Mouse (Mus musculus): ENCODE measurements around the gene D430041D05Rik. TPM values are rescaled to one million over a fixed set of nuclear protein-coding genes. Genes with fewer than 3 reads are reported as not detected.

D430041D05Rik gene
- polyA plus RNA-seq, 1 experiment: 1.5 TPM

DNA sequence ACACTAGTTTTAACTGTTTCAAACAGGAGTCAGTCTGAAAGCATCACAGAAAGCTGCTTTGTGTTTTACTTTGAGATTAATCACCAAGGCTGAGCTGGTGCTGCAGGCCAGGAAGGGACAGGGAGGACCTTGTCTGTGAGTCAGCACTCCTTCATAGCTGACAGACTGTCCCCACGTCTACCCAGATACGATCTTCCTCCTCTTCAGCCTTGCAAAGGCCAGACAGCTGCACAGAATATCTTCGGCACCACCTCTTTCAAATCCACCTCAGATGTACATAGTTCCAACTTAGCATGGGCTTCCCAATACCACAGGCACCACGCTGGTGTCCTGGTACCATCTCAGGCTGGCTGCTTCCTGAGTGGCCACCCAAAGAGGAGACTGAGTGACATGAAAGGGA, 232.6 kb downstream of the D430041D05Rik start:
- no peak for DNase-seq
- TF ChIP-seq POLR2A (IDR thresholded peaks at IDR 0.05; ENCODE audit: borderline replicate concordance, extremely low read depth, low read depth, low read length): no peak
- TF ChIP-seq CTCF (IDR thresholded peaks at IDR 0.05; ENCODE audit: insufficient read depth, low read length): no peak
- Histone ChIP-seq H3K4me3 (replicated peaks; ENCODE audit: extremely low read depth, low read depth, low read length) (no peak overlapping the region), H3K4me1 (ENCODE audit: control insufficient read depth, insufficient read depth, low read length) (no peaks in the 10 kb centered on the region)
- 85% methylated on average over 4 of the region's 4 CpGs for WGBS

DNA sequence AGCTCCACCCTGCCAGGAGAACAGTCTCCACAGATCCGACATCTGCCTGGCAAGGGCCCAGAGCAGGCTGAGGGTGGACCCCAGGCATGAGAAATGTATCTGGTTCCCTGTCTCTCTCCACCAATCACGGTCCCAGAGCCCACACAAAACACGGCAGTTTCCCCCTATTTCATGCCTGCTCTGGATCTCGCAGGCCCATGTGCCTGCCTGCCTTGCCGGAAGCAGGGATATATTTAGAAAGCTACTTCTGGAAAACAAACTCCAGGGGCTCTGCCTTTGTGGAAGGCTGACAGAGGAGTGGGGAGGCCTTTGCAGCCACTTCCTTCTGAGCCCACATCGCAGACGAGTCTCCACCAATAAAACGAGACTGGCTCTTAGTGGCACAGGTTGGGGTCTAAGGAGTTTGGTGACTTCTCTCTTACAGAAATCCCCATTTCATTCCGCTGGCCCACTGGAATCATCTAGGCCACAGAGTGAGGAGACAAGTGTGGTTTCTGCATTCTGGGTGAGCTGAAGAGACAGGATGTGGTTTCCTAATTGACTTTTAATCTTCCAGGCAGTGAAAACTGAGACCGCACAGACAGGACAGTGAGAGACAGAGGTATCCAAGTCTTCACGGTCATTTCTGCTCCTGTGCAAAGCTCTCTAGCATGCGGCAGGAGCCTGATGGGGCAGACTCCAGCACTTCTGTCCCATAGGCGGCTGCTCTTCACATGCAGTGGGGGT, 233.7 kb downstream of the D430041D05Rik start:
- 37% methylated on average over 13 of the region's 13 CpGs for WGBS
- DNase-seq: no peak
- no peak overlapping the region for H3K4me3 ChIP-seq (replicated peaks; ENCODE audit: extremely low read depth, low read depth, low read length)
- TF ChIP-seq CTCF (IDR thresholded peaks at IDR 0.05; ENCODE audit: insufficient read depth, low read length): no peak
- TF ChIP-seq POLR2A (IDR thresholded peaks at IDR 0.05; ENCODE audit: borderline replicate concordance, extremely low read depth, low read depth, low read length): no peak
- H3K4me1 ChIP-seq (ENCODE audit: control insufficient read depth, insufficient read depth, low read length): no peaks in the 10 kb centered on the region

DNA sequence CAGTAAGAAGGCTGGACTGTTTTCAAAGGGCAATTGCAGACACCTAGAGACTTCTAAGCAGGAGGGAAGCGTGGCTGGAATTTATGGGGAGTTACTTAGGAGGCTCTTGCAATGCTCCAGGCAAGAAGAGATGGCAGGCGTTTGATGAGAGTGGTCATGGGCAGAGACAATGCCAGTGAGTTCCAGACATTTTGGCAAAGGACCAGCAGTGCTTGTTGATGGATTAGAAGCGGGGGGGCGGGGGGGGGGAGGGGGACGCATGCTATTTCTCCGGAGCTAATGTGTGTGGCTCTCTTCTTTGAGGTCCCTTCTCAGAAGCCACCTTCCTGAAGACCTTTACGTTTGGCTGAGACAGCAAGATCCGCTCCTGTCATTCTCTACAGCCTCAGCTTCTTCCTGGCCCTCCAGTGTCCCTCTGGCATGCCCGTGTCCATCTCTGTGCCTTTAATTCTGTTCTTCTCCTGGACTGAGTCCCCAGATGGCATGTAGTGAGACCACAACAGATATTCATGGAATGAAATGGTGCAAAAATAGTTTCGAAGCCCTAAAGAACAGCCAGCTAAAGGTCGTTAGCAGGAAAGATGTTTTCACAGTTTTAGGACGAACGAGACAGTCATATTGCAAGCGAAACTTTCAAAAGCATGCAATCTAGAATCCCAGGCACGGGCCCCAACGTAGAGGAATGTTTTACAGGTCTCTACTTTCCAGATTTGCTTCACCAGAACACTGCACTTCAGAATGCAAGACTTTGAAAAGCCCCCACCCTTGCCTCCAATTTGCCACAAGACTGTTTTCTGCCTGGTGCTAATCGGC, 234.4 kb downstream of the D430041D05Rik start:
- TF ChIP-seq CTCF (IDR thresholded peaks at IDR 0.05; ENCODE audit: insufficient read depth, low read length): no peak
- no peak for TF ChIP-seq POLR2A (IDR thresholded peaks at IDR 0.05; ENCODE audit: borderline replicate concordance, extremely low read depth, low read depth, low read length)
- Histone ChIP-seq H3K4me1 (ENCODE audit: control insufficient read depth, insufficient read depth, low read length) (no peaks in the 10 kb centered on the region), H3K4me3 (replicated peaks; ENCODE audit: extremely low read depth, low read depth, low read length) (no peak overlapping the region)
- 56% methylated on average over 17 of the region's 17 CpGs for WGBS
- DNase-seq: no peak

DNA sequence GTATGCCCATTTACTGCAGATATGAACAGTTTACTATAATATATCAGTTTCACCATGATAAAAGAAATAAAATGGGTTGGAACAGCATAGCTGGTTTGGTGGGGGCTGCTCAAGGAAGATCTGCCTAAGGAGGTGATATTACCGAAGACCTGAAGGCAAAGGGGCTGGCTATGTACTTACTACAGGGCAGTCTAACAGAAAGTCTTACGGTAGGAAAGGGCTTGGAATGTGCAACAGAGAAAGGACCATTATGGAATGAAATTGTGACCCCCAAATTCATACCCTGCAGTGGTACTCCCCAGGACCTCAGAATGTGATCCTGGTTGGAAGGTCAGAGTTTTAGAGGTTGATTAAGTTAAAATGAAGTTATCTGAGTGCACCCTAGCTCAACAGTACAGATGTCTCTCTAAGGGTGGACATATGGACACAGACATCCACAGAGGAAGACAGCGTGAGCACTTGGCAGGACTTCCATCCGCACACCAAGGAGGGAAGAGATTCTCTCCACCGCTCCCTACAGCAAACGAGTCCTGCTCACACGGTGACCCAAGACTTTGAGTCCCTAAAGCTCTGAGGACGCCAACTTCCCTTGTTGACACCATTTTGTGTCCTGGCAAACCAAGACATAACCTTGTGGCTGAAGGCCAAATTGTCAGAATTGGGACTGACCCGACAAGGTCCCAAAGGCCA, 235.2 kb downstream of the D430041D05Rik start:
- no peak for TF ChIP-seq CTCF (IDR thresholded peaks at IDR 0.05; ENCODE audit: insufficient read depth, low read length)
- TF ChIP-seq POLR2A (IDR thresholded peaks at IDR 0.05; ENCODE audit: borderline replicate concordance, extremely low read depth, low read depth, low read length): no peak
- DNase-seq: no peak
- Histone ChIP-seq H3K4me3 (replicated peaks; ENCODE audit: extremely low read depth, low read depth, low read length) (no peak overlapping the region), H3K4me1 (ENCODE audit: control insufficient read depth, insufficient read depth, low read length) (no peaks in the 10 kb centered on the region)
- 81% methylated on average over 9 of the region's 9 CpGs for WGBS

DNA sequence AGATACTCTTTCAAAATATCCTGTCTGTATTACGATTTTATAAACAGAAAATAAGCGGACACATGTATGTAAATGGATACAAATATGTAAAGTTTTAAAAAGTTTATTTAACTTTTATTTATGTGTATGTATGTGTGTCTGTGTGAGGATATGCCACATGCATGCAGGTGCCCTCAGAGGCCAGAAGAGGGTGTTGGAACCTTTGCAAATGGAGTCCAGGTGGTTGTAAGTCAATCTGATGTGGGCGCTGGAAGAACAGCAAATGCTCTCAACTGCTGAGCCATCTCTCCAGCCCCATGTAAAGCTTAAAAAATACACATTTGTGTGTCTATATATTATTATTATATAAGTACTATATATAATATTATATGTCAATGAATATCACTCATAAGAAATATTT, 237.4 kb downstream of the D430041D05Rik start:
- H3K4me1 ChIP-seq (ENCODE audit: control insufficient read depth, insufficient read depth, low read length): no peaks in the 10 kb centered on the region
- WGBS: 84% methylated on average over 3 of the region's 3 CpGs
- TF ChIP-seq POLR2A (IDR thresholded peaks at IDR 0.05; ENCODE audit: borderline replicate concordance, extremely low read depth, low read depth, low read length) (no peak), CTCF (IDR thresholded peaks at IDR 0.05; ENCODE audit: insufficient read depth, low read length) (no peak)
- no peak for DNase-seq
- no peak overlapping the region for H3K4me3 ChIP-seq (replicated peaks; ENCODE audit: extremely low read depth, low read depth, low read length)

DNA sequence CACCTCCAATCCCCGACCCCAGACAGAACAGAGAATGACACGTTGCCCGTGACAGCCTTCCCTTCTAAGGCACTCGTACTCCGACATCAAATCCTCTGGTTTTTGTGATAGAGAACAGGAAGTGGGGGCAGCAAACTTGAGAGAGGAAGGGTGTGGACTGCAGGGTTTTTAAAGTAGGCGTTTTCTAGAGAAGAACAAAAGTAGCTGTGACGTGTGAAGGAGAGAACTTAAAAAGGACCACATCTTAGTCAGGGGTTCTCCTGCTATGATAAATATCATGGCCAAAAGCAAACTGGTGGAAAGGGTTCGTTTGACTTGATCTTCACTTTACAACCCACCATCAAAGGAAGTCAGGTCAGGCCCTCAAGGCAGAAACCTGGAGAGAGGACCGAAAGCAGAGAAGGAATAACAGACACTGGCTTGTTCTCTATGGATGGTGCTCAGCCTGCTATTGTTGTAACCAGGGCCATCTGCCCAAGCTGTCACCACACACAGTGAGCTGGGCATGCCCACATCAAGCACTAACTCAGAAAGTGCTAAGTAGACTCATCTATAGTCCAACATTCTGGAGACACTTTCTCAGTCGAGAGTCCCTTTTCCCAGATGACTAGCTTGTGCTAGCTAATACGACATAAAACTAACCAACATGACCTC, 238.0 kb downstream of the D430041D05Rik start:
- TF ChIP-seq CTCF (IDR thresholded peaks at IDR 0.05; ENCODE audit: insufficient read depth, low read length): no peak
- TF ChIP-seq POLR2A (IDR thresholded peaks at IDR 0.05; ENCODE audit: borderline replicate concordance, extremely low read depth, low read depth, low read length): no peak
- Histone ChIP-seq H3K4me1 (ENCODE audit: control insufficient read depth, insufficient read depth, low read length) (no peaks in the 10 kb centered on the region), H3K4me3 (replicated peaks; ENCODE audit: extremely low read depth, low read depth, low read length) (no peak overlapping the region)
- DNase-seq: no peak
- 34% methylated on average over 11 of the region's 11 CpGs for WGBS

DNA sequence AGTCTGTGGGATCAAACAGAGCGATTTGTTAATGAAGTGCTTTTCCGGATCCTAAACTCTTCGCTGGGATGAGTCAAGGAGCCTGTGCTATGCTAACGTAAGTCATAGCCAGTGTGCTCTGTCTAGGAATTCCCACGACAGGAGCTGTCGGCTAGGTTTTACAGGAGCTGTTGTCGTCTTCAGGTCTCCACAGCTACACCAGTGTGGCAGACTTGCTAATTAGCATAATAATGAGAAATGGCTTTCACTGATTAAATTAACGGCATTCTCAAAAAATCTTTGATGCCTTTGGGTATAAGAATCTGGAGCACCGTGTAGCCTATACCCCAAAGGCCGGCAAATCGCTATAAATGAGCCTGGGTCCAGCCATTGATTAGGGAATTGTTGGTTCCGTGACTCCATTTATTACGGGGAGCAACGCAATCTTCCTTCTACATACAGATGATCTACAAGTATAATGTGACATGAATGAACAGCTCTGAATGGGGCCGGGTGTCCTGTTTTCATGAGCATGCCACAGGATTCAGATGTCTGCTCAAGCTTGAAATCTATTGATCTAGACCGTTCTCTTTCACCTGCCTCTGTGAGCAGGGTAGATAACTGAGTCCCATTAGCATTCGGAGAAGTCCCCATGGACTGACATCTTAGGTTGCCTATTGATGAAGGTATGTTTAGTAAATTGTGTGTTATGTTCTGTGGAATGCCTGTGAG, 242.5 kb downstream of the D430041D05Rik start:
- Histone ChIP-seq H3K4me3 (replicated peaks; ENCODE audit: extremely low read depth, low read depth, low read length) (no peak overlapping the region), H3K4me1 (ENCODE audit: control insufficient read depth, insufficient read depth, low read length) (no peaks in the 10 kb centered on the region)
- TF ChIP-seq CTCF (IDR thresholded peaks at IDR 0.05; ENCODE audit: insufficient read depth, low read length) (no peak), POLR2A (IDR thresholded peaks at IDR 0.05; ENCODE audit: borderline replicate concordance, extremely low read depth, low read depth, low read length) (no peak)
- 94% methylated on average over 17 of the region's 17 CpGs for WGBS
- DNase-seq: no peak

DNA sequence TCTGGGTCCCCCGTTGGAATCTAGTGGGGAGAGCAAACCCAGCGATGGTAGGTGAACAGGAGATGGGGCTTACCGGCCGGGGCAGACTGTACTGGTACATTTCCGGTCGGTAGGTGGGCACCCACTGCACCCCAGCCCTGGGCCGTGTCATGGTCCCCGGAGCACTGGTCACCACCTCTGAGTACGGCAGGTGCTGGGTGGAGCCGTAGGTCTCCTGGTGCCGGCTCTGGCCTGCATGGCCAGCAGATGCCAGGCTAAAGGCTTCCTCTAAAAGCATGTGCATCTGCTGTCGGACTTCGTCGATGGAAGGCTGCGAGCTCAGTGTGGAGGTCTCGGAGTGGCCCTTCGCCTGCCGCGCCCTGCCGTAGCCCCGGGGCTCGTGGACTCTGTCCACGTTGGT, 243.0 kb downstream of the D430041D05Rik start:
- 94% methylated on average over 23 of the region's 23 CpGs for WGBS
- Histone ChIP-seq H3K4me3 (replicated peaks; ENCODE audit: extremely low read depth, low read depth, low read length) (no peak overlapping the region), H3K4me1 (ENCODE audit: control insufficient read depth, insufficient read depth, low read length) (no peaks in the 10 kb centered on the region)
- no peak for TF ChIP-seq POLR2A (IDR thresholded peaks at IDR 0.05; ENCODE audit: borderline replicate concordance, extremely low read depth, low read depth, low read length)
- DNase-seq: no peak

DNA sequence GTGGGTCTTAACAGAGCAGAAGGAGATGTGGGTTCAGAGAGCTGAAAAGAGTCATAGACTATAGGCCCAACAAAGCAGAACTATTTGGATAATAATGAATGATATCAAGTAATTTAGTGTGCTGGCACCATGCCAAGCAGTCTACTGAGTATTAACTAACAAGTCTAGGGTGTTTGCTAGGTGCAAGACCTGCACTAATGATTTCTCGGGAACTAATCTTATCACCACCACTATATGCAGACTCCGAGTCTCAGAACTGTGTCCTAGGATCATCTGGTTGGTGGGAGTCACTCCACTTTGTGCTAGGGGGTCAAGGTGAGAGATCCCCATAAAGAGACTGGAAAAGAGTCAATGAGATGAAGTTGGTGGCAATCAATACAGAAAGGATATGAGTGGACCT, 245.2 kb downstream of the D430041D05Rik start:
- H3K4me3 ChIP-seq (replicated peaks; ENCODE audit: extremely low read depth, low read depth, low read length): no peak overlapping the region
- H3K4me1 ChIP-seq (ENCODE audit: control insufficient read depth, insufficient read depth, low read length): no peaks in the 10 kb centered on the region
- 71% methylated on average over 2 of the region's 2 CpGs for WGBS

More for the DNA sequence above, 245.2 kb downstream of the D430041D05Rik start:
- DNase-seq: no peak
- no peak for TF ChIP-seq POLR2A (IDR thresholded peaks at IDR 0.05; ENCODE audit: borderline replicate concordance, extremely low read depth, low read depth, low read length)
- no peak for TF ChIP-seq CTCF (IDR thresholded peaks at IDR 0.05; ENCODE audit: insufficient read depth, low read length)

All from lung, adult 2 months (tissue).